Mouse (Mus musculus): ENCODE results near the gene Gm49352.
"Not testable (repeated sequence)": the region's sequence is repeated elsewhere in the genome, so short reads cannot be mapped to it uniquely, and the experiment has no call there.

Gene Gm49352

GRCm38 (mm10) chr13:61568074-61568473 lies at the start of gene Gm49352:
Gm49352 (minus strand) TSS chr13:61568174.
- not testable (repeated sequence) for DNase-seq (ENCODE audit: low spot score in 2 of 2)

DNA sequence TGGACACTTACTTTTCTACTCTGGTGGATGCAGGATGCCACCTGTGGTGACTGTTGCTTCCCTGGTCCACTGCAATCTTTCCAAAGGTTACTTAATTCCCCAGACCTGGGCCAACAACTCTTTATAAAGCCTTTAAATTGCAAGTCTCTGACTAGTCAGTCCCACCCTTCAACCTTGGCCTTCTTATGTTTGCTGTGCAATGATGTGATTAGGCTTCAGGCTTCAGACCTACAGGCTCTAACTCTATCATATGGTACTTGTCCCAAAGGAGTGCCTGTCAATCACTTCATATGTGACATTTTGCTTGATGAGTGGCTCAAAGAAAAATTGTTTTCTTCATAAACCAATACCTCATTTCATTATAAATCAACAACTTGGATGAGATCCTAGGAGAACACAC lies 2.1 kb upstream of the Gm49352 start, which contains the start of gene Cts3:
TSS of gene Cts3 (minus strand) at position 101 of the 400 bp plus-strand sequence.
- DNase-seq (ENCODE audit: low spot score in 2 of 2), result no peak

DNA sequence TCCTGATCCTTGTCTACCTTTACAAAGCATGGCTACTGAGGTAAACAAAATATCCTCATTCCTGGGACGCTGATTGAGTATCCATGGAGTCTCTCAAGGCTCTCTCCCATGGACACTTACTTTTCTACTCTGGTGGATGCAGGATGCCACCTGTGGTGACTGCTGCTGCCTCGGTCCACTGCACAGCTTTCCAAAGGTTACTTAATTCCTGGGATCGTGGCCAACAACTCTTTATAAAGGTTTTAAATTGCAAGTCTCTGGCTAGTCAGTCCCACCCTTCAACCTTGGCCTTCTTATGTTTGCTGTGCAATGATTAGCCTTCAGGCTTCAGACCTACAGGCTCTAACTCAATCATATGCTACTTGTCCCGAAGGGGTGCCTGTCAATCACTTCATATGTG lies 26.3 kb downstream of the Gm49352 start, which contains the start of gene Ctsm:
TSS of gene Ctsm (minus strand) at position 209 of the 400 bp plus-strand sequence.
- DNase-seq (ENCODE audit: low spot score in 2 of 2), result no peak
